Mouse (Mus musculus) layer of hippocampus, postnatal 14 days (tissue): Measurements from ENCODE around the gene Zswim5. TPM values are rescaled to one million over a fixed set of nuclear protein-coding genes. Genes with fewer than 3 reads are reported as not detected.

Source experiments
- DNase-seq, 2 experiments: peaks; one replicate each; pipeline ENCODE4 v3.0.0; 2021 to 2022; ENCODE audit warnings: low spot score in 2 of 2, mixed read lengths in 1 of 2
- total RNA-seq, 2 experiments: library from RNA; stranded (reverse); gene quantifications; 2 replicates each; pipeline ENCODE4 v1.2.3; 2021

Gene Zswim5
- total RNA-seq, 2 experiments from 2014 or later = 12.2 to 15.8 TPM

DNA sequence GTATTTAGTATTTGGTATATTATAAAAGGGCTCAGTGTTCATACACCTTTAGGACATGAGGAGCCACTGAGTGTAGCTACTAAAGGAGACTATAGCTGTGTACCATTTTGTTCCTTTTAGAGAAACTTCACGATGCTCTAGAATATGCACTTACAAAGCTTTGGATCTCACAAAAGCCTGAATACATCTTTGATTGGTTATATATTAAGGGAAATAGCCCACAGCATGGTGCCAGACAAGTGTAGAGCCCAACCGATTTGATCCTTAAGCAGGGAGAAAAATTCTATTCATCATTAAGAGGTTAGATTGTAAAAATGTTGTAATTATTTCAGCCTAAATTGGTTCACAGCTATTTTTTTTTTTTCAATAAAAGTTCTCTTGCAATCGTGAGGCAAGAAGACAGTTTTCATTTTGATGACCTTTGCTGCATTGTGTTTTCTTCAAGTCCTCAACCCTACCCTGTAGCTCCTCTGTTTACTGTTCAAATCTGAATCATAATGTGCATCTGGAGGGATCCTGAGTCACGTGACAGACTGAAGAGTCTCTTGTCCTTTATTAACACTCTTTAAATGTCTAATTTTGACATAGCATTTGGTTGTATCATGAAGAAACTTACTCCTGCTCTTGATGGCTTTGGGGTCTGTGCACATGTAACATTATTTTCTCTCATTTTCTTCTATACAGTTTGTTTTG is 33.5 kb downstream of the Zswim5 start:
- no peak for DNase-seq

DNA sequence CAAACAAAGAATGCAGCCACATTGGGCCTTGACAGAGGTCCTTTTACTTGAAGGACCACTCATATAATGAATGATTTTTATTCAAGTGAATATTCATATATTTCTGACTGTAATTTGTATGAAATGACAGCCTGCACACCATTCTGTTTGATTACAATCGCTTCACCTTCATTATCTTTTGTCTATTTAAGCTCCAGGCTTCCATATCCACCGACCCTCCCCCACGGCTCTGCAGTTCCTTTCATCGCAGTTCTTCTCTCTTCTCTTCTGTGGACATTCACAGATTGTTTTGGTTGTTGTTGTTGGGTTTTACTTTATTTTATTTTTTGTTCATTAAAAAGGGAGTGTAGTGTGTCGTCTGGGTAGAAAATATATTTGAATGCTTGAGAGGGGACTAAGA is 34.0 kb downstream of the Zswim5 start:
- DNase-seq = peak in 1 of 2 experiments; percentile 21

DNA sequence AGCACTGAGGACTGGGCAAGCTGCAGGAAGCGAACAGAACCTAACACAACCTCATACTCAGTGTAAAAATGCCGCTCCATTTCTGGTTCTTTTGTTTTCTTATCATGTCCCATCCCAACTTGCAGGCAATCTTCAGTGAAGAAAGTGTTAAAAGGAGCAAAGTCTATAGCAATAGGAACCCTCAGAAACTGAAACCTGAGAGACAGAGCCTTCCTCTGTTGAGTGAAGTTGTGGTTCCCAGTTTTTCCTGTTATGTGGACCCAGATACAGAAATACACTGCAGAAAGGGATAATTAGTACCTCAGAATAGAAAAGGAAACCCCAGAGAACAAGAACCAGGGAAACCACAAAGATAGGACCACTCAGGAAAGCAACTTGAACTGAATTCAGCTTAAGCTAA is 36.1 kb downstream of the Zswim5 start:
- no peak for DNase-seq

DNA sequence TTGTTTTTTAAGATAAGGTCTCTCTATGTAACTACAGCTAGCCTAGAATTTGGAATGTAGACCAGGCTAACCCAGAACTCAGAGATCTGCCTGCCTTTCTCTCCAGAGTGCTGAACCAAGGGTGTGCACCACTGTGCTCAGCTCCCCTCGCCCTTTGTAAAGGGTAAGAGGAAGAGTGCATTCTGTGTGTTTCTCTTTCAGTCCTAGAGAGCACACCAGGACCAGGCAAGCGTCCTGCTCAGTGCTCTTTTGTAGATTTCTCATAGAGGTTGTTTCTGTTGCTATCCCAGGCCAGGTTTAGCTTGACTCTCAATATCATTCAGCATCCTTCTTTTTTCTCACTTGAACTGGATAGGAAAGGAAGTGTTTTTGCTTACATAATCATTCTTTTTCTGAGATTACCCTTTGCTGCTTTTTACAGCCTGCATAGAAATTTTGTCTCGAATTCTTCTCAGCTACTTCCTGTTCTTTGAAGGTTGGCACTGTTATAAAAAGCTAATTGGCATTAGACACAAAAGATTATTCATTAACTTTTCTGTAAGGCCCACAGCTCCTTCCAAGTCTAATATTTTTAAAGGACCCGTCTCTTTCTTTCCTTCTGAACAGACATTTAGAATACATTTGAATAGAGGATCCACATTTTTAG is 51.0 kb downstream of the Zswim5 start:
- DNase-seq = no peak

DNA sequence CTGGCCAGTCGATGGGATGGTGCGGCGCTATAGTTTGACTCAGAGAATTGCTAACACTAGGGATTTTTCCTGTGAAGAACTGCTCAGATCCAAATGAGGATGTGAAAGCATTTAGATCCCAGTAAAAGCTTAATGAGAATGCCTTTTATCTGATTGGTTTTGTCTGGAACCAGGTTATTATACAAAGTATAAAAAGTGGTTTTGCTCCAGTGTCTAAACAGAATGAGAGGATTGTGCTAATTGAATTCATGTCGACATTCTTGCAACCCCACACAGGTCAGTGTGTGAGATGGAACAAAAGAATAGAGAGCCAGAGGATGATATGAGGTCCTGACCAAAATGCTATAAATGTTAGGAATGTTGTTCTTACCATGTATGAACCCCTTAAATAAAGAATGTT is 62.4 kb downstream of the Zswim5 start:
- no peak for DNase-seq

DNA sequence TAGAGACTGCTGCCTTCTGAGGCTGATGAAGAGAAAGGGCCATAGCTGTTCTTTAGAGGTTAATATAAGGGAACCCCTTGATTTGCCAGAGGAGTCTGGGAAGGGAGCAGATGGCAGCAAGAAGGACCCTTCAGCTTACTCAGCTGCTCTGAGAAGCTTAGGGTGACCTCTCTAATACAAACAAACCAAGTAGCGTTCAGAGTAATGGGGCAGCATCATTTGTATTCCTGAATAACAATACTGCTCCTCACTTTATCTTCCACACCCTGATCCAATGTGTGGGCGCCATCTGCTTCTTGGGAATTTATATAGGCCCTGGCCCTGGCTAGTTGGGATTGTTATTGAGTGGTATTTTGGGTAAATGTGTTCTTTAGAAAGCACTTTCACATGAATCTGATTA is 65.5 kb downstream of the Zswim5 start:
- no peak for DNase-seq

DNA sequence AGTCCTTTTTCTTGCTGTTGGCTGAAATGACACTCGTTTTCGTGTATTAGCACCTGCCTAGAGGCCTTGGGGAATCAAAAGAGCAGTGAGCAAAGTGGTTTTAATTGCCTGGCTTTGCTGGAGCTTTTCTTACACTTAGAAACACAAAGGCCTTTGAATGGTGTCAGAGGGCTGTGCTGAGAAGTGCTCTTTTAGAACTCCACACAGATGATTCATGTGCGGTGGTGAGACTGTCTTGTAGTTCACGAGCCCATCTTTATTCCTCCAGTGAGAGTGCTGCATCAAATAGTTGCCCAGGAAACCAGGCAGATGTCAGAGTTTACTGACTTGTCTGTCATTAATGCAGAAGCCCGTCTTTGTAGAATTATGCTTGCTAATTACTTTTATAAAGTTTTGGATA is 66.9 kb downstream of the Zswim5 start:
- DNase-seq = no peak

DNA sequence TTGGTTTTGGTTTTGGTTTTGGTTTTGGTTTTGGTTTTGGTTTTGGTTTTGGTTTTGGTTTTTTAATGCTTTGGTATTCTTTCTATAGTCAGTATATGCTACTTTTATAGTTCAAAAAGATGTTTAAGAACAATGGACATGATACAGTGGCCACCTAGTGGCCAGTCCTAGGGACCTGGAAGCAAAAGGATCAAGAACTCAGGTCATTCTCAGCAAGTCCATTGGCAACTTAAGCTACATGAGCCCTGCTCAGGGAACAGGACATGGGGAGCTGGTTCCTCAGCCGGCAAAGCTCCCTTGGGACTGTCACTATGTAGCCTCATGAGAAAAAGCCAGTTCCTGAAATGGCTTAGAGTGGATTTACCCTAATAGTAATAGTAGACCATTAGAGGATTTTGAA is 74.5 kb downstream of the Zswim5 start:
- DNase-seq = no peak

DNA sequence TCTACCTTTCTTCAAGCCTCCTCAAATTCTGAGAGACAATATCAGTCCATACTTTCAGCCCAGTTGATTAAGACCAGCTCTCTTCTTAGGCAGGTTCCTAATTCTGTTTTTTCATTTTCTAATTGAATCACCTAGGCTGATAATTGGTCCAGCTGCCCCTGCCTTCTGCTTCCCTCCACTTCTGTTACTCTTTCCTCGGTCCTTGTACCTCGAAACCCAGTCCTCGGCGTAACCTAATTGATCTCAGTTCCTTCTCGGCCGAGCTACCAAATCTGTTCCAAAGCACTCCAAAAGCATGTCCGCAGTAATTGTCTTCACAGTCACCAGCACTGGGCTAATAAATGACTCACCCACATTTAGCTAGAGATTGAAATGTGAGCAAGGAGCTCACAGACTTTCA is 77.8 kb downstream of the Zswim5 start:
- DNase-seq = no peak

DNA sequence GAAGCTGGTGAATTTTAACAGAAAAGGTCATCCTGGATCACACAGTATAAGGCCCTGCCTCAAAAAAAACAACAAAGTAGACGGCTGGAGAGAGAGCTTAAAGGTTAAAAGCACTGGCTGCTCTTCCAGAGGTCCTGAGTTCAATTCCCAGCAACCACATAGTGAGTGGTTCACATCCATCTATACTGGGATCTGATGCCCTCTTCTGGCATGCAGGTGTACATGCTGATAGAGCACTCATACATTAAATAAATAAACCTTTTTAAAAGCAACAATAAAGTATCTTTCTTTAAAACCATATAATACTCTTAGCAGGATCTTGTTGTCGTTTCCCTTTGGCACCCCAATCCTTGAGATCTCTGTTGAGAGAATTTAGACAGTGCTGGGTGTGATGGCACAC is 99.3 kb downstream of the Zswim5 start:
- DNase-seq = no peak

DNA sequence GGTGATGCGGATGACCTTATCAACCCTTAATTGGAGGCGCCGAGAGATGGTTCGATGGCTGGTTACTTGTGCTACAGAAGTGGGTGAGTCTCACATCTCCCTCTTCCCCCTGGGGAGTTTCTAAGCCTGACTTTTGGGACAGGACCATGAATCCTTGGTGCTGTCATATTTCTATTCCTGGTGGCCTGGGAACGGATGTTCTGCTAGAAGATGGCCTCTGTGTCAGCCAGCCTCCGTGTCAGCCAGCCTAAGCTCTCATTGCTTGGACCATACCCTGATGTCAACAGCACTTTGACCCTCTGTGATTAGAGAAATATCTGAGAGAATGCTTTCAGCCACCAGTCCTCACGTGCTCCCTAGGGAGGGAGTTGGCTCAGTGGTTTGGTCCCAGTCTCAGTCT is 108.5 kb downstream of the Zswim5 start:
- DNase-seq = no peak

DNA sequence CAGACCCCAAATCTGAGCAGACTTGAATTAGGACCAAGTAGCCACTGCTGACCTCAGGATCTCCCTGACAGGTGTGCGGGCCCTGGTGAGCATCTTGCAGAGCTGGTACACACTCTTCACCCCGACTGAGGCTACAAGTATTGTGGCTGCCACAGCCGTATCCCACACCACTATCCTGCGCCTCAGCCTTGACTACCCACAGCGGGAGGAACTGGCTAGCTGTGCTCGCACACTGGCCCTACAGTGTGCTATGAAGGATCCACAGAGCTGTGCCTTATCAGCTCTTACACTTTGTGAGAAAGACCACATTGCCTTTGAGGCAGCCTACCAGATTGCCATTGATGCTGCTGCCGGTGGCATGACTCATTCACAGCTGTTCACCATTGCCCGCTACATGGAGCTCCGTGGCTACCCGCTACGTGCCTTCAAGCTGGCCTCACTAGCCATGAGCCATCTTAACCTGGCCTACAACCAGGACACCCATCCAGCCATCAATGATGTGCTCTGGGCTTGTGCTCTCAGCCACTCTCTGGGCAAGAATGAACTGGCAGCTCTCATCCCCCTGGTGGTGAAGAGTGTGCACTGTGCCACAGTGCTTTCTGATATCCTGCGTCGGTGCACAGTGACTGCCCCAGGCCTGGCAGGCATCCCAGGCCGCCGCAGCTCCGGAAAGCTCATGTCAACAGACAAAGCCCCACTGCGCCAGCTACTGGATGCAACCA is 109.4 kb downstream of the Zswim5 start:
- DNase-seq = peak; percentile 77 to 80

DNA sequence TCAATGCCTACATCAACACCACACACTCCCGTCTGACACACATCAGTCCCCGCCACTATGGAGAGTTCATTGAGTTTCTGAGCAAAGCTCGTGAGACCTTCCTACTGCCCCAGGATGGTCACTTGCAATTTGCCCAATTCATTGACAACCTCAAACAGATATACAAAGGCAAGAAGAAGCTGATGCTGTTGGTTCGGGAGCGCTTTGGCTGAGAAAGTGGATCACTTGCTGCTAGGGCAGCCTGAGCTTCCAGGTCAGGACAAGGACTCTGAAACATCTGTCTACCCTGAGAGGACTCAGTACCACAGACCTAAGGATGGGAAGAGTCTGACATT is 109.9 kb downstream of the Zswim5 start:
- no peak for DNase-seq

DNA sequence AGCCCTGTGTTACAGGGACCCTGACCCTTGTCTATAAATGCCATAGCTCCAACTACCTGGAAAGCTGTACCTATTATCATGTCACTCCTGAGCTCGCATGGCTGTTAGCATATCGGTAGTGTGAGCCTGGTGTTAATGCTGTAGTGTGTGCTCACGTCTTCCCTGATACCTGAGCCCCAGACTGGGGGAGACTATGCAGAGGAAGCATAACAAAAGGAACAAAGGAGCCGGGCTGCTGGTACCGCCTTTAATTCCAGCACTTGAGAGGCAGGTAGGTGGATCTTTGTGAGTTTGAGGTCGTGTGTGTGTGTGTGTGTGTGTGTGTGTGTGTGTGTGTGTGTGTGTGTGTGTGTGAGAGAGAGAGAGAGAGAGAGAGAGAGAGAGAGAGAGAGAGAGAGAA is 112.6 kb downstream of the Zswim5 start:
- DNase-seq = no peak

DNA sequence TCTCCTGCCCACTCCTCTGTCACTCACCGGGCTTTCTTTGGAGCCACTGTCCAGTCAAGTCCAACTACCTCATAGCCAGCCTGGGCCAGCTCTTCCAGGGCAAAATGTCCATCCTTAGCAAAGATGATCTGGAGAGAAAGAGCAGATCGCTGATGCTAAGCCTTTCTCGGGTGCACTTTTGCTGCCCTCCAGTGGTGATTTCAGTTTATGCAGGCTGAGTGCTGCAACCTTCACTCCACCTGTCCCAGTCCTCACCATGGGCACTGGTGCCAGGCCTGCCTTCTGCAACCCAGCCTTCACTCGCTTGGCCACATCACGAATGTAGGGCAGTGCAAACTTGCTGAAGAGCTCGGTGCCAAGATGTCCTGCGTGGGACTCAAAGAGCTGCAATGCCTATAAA is 114.2 kb downstream of the Zswim5 start:
- DNase-seq = peak; percentile 82 to 87

DNA sequence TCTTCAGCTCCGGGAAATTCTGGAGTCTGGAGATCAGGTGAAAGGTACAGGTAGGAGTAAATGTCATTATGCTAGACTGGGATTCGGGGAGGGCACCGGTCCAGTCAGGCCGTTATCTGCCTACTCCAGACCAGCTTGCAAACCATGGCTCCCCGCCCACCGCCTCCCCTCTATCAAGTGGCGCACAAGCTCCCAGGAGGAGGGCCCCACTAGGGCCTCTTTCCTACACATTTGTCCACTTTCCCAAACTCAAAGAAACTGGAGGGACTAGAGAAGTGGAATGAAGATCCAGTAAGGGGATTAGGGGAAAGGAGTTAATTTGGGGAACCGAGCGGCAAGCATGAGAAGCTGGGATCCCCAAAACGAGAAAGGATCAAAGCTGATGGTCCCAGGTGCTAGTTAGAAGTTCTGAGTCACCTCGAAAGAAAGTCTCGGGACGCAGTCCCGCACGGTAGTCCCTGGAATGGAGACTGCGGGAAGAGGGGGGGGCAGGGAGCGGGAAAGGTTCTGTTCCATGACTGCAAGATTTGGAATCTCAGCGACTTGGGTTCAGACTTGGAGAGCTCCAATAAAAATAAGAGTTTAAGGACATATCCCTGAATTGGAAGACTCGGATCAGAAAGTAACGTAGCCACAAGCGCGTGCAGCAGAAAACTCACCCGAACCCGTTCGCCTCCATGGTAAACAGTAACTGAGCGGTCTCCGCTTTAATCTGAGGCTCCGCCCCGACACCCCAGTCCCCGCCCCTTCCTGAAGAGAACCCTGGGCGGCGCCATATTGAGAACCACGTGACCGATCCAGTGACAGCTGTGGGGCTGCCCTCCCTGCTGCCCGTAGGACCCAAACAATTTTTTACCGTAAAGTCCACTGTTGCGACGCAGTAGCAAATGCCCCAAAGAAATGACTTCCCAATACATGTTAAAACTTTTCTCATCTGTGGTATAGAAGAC is 116.8 kb downstream of the Zswim5 start, which contains the start of gene Urod:
Urod (minus strand) TSS at position 742 of the 950 bp plus-strand sequence.
- DNase-seq = peak; percentile 91 to 96

DNA sequence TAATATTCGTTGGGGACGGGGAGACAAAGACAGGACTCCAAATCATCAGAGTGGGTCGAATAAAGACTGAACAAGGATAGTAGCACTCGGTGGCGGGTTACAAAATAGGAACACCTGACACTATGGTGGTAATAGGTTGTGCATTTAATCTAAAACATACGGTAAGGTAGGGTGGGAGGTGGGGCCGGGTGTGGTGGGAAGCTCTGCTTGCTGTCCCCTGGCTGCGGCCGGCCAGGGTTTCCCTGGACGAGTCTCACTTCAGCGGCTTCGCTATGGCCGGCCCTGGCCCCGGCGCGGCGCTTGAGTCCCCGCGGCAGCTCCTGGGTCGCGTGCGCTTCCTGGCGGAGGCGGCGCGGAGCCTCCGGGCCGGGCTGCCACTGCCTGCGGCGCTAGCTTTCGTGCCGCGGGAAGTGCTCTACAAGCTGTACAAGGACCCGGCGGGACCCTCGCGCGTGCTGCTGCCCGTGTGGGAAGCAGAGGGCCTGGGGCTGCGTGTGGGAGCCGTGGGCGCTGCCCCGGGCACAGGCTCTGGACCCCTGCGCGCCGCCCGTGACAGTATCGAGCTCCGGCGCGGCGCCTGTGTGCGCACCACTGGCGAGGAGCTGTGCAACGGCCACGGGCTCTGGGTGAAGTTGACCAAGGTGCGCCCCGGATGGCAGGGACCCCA is 118.1 kb downstream of the Zswim5 start, which contains the start of gene Hectd3:
Hectd3 (plus strand) TSS at position 187 of the 667 bp plus-strand sequence.
- peak; percentile 49 to 59 for DNase-seq

DNA sequence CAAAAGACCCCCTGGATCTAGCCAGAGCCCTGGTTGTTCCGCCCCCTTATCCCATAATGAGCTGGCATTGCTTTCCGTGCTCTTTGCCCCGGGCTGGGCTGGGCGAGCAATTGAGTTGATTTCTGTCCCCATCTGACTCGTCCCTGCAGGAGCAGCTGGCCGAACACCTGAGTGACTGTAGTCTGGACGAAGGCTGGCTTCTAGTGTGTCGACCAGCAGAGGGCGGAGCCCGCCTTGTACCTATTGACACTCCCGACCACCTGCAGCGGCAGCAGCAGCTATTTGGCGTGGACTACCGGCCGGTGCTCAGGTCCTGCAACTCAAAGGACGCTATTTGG is 118.6 kb downstream of the Zswim5 start:
- no peak for DNase-seq

DNA sequence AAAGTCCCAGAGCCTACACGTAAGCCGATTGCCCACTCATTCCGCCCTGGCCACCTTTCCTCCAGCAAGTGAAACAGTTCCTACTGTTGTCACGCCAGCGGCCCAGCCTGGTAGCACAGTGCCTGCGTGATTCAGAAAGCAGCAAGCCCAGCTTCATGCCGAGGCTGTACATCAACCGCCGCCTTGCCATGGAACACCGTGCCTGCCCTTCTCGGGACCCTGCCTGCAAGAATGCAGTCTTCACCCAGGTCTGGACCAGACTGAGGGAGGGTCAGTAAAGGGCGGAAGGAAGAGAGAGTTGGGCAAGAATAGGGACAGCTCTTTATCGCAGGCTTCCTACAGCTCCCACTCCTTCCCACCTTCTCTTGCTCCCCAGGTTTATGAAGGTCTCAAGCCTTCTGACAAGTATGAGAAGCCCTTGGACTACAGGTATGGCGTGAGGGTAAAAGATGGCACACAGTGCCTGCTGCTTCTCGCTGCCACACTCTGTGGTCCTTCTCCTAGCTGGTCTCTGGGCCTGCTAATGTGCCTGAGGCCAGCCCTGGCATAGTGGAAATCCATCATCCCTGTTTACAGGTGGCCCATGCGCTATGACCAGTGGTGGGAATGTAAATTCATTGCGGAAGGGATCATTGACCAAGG is 122.5 kb downstream of the Zswim5 start:
- DNase-seq = no peak

DNA sequence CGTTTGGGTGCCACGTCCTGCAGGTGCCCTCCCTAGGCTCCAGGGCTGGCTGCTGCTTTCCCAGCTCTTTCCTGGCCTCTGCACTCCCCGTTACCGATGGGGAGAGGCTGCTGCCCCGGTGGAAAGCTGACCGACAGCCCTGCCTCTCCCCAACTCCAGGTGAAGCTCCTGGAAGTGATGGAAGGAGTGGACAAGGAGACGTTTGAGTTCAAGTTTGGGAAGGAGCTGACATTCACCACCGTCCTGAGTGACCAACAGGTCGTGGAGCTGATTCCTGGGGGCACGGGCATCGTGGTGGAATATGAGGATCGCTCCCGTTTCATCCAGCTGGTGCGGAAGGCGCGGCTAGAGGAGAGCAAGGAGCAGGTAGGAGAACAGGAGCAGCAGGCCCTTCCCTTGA is 124.8 kb downstream of the Zswim5 start:
- no peak for DNase-seq
